Mouse (Mus musculus) heart, adult 2 months (tissue): ENCODE results near the gene Tshb.

Experiments used
- CTCF ChIP-seq: fragments of 200-600 bp; IDR thresholded peaks from 2 replicates; pipeline ENCODE4 v1.8.1; 2022; ENCODE audit warnings: antibody characterized with exemption, mild to moderate bottlenecking, moderate library complexity
- POLR2A ChIP-seq: fragments of 200-500 bp; IDR thresholded peaks from 2 replicates; pipeline ENCODE4 v1.6.1; 2011; ENCODE audit warnings: mild to moderate bottlenecking, low read depth, low read length, control low read depth; ENCODE audit not compliant: insufficient read depth

- TF ChIP-seq CTCF (no peak), POLR2A (no peak)
Observed at GRCm38 (mm10) chr3:102733936-102734312, 48.6 kb downstream of the Tshb start.
